Mouse (Mus musculus): ENCODE measurements at regions not wholly inside any gene's neighbourhood (a gene's known extent, or its start where the extent isn't known, plus 50 kb on each side); places are given as distances from the start of the nearest gene placed in this dataset.
A peak's percentile ranks its signal among the peaks of the same experiment; 100 is the strongest.

DNA sequence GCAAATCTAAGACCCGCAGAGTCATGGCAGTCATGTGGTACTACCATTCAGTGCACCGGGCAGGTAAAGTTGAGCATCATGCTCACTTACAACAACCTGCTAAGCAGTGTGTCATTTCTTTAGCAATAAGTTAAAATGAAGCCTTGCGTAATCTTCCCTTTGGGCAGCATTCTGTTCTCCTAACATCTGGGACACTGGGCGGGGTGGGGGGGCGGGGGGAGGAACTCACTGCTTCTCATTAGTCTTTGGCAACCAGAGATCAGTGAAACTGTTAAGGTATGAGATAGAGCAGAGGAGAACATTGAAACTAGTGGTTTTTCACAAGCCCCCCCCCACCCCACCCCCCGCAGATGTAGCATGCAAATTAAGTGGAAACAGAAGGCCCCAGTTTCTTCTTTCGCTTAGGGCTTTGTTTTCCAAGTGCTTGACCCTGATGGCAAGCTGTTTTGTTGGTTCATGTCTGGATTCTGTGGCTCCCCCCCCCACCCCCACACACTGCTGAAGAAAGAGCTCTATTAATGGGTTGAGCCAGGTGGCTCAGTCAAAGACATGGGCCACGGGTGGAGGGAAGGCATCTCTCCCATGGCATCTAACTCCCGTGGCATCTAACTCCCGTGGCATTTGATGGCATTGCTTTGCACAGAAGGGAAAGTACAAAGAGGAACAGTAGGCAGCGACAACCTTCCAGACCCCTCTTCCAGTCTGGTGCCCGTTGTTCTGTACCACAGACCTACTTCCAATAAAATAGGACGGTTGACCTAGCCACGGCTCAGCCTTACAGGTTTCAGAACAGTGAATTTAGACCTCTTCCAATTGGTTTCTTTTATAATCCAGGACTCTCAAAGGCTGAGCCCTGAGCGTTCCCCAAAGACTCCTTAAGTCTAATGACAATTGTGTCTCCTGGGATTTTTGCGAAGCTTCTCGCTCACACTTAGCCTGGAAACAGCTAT is 97.2 kb upstream of the Cpm start:
- no peak overlapping the region for H3K4me3 ChIP-seq (replicated peaks; ENCODE audit: control insufficient read depth, low read depth, low read length)
- peak overlapping the region; percentile 68 for H3K27ac ChIP-seq (ENCODE audit: control insufficient read depth, insufficient read depth, low read depth, low read length, poor library complexity)
- H3K4me1 ChIP-seq (ENCODE audit: control insufficient read depth, insufficient read depth, low read length) = peaks cover 2% of the 10 kb centered on the region
- WGBS = 61% methylated on average over 17 of the region's 17 CpGs
- TF ChIP-seq POLR2A (IDR thresholded peaks at IDR 0.05; ENCODE audit: borderline replicate concordance, control insufficient read depth, low read depth, low read length) = no peak
- TF ChIP-seq CTCF (IDR thresholded peaks at IDR 0.05; ENCODE audit: control insufficient read depth, insufficient read depth, low read length) = no peak

- no peak for TF ChIP-seq POLR2A (IDR thresholded peaks at IDR 0.05; ENCODE audit: borderline replicate concordance, control insufficient read depth, low read depth, low read length)
- TF ChIP-seq CTCF (IDR thresholded peaks at IDR 0.05; ENCODE audit: control insufficient read depth, insufficient read depth, low read length) = no peak
- Histone ChIP-seq H3K4me3 (replicated peaks; ENCODE audit: control insufficient read depth, low read depth, low read length) (no peak overlapping the region), H3K4me1 (ENCODE audit: control insufficient read depth, insufficient read depth, low read length) (peaks cover 2% of the 10 kb centered on the region), H3K27ac (ENCODE audit: control insufficient read depth, insufficient read depth, low read depth, low read length, poor library complexity) (no peak overlapping the region)
- WGBS = 60% methylated on average over 10 of the region's 10 CpGs
These were observed 98.3 kb upstream of the Cpm start for GRCm38 (mm10) chr10:117530859-117531602.

GRCm38 (mm10) chr10:117530007-117530858 is 99.1 kb upstream of the Cpm start:
- WGBS = 75% methylated on average over 15 of the region's 15 CpGs
- no peak overlapping the region for H3K4me3 ChIP-seq (replicated peaks; ENCODE audit: control insufficient read depth, low read depth, low read length)
- TF ChIP-seq POLR2A (IDR thresholded peaks at IDR 0.05; ENCODE audit: borderline replicate concordance, control insufficient read depth, low read depth, low read length) (no peak), CTCF (IDR thresholded peaks at IDR 0.05; ENCODE audit: control insufficient read depth, insufficient read depth, low read length) (no peak)
- H3K4me1 ChIP-seq (ENCODE audit: control insufficient read depth, insufficient read depth, low read length) = peaks cover 2% of the 10 kb centered on the region
- H3K27ac ChIP-seq (ENCODE audit: control insufficient read depth, insufficient read depth, low read depth, low read length, poor library complexity) = no peak overlapping the region

DNA sequence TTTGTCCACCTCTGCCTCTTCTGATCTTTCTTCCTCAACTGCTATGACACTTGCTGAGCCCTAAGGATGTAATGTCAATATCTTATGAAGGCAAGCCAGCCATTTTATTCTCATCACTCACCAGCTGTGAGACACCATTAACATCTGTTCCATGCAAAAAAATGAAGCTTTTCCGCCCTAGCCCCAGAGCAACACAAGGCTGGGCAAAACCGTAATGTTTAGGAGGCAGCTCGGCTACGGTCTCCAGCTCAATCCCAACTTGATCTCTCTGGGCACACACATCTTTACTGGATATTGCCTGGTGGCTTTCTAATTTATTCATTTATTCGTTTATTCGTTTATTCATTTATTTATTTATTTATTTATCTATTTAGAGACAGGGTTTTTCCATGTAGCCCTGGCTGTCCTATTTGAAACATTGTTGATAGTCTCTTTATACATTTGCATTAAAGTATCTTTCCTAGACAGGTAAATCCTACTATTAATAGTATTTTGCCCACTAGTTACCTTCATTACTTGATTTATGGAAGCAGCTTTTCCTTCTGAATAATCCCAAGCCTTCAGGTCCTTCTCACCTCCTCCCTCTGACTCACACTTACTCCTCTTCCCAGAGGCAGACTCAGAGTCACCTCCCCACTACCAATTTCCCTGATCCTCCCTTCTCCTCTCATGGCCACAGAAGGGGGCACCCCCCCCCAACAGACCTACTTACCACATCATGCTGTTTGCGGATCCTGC is 99.9 kb upstream of the Cpm start:
- H3K4me3 ChIP-seq (replicated peaks; ENCODE audit: control insufficient read depth, low read depth, low read length) = no peak overlapping the region
- H3K27ac ChIP-seq (ENCODE audit: control insufficient read depth, insufficient read depth, low read depth, low read length, poor library complexity) = no peak overlapping the region
- WGBS = 88% methylated on average over 7 of the region's 7 CpGs
- no peak for TF ChIP-seq CTCF (IDR thresholded peaks at IDR 0.05; ENCODE audit: control insufficient read depth, insufficient read depth, low read length)
- TF ChIP-seq POLR2A (IDR thresholded peaks at IDR 0.05; ENCODE audit: borderline replicate concordance, control insufficient read depth, low read depth, low read length) = no peak
- peaks cover 2% of the 10 kb centered on the region for H3K4me1 ChIP-seq (ENCODE audit: control insufficient read depth, insufficient read depth, low read length)

GRCm38 (mm10) chr10:117528575-117529268 is 100.6 kb upstream of the Cpm start:
- 80% methylated on average over 8 of the region's 8 CpGs for WGBS
- Histone ChIP-seq H3K4me3 (replicated peaks; ENCODE audit: control insufficient read depth, low read depth, low read length) (no peak overlapping the region), H3K4me1 (ENCODE audit: control insufficient read depth, insufficient read depth, low read length) (peaks cover 2% of the 10 kb centered on the region), H3K27ac (ENCODE audit: control insufficient read depth, insufficient read depth, low read depth, low read length, poor library complexity) (no peak overlapping the region)
- TF ChIP-seq POLR2A (IDR thresholded peaks at IDR 0.05; ENCODE audit: borderline replicate concordance, control insufficient read depth, low read depth, low read length) (no peak), CTCF (IDR thresholded peaks at IDR 0.05; ENCODE audit: control insufficient read depth, insufficient read depth, low read length) (no peak)

DNA sequence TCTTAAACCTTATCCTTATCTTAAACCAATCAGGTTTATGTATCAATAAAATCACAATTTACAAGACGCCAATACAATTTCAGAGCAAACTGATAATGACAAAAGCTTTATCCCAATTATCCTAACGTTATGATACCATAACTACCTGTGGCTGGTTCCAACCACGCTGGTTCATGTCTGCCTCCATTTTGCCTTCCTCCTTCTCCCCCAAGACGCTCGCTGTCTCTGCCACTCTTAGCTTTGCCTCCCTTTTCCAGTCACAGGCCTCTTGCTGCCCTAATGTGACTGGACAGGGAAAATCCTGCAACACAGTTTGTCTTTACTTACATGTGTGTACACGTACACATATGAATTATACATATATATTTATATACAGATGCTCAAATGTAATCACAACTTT is 101.3 kb upstream of the Cpm start:
- WGBS = 80% methylated on average over 6 of the region's 6 CpGs
- Histone ChIP-seq H3K4me3 (replicated peaks; ENCODE audit: control insufficient read depth, low read depth, low read length) (no peak overlapping the region), H3K4me1 (ENCODE audit: control insufficient read depth, insufficient read depth, low read length) (peaks cover 2% of the 10 kb centered on the region), H3K27ac (ENCODE audit: control insufficient read depth, insufficient read depth, low read depth, low read length, poor library complexity) (no peak overlapping the region)
- TF ChIP-seq POLR2A (IDR thresholded peaks at IDR 0.05; ENCODE audit: borderline replicate concordance, control insufficient read depth, low read depth, low read length) = no peak
- TF ChIP-seq CTCF (IDR thresholded peaks at IDR 0.05; ENCODE audit: control insufficient read depth, insufficient read depth, low read length) = no peak

DNA sequence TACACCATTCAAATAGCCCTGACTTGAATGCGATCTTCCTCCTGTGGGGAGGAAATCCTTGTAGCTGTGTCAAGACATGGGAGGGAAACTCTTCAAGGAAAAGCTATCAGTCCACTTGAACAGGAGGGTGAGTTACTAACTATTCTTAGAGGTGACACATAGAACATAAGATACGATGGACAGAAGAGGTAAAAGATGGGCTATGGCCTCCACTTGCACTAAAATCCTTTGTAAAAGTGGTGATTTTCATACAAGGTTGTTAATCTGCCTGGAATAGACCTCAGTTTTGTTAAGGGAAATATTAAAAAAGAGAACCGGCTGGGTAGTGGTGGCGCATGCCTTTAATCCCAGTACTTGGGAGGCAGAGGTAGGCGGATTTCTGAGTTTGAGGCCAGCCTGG is 102.1 kb upstream of the Cpm start:
- no peak overlapping the region for H3K27ac ChIP-seq (ENCODE audit: control insufficient read depth, insufficient read depth, low read depth, low read length, poor library complexity)
- no peak for TF ChIP-seq CTCF (IDR thresholded peaks at IDR 0.05; ENCODE audit: control insufficient read depth, insufficient read depth, low read length)
- TF ChIP-seq POLR2A (IDR thresholded peaks at IDR 0.05; ENCODE audit: borderline replicate concordance, control insufficient read depth, low read depth, low read length) = no peak
- peaks cover 2% of the 10 kb centered on the region for H3K4me1 ChIP-seq (ENCODE audit: control insufficient read depth, insufficient read depth, low read length)
- WGBS = 84% methylated on average over 5 of the region's 5 CpGs
- no peak overlapping the region for H3K4me3 ChIP-seq (replicated peaks; ENCODE audit: control insufficient read depth, low read depth, low read length)

Data from bone marrow, adult 2 months (tissue).